Mouse (Mus musculus): ENCODE data around the gene Cfap57. TPM values are rescaled to one million over a fixed set of nuclear protein-coding genes. Genes with fewer than 3 reads are reported as not detected.

Gene Cfap57
- total and polyA plus RNA-seq, 3 experiments: not detected

- Histone ChIP-seq H3K4me1 (ENCODE audit: control insufficient read depth in 1 of 2, insufficient read depth in 2 of 2) (no peaks in the 10 kb centered on the region), H3K9me3 (replicated peaks; ENCODE audit: low read length) (no peaks in the 10 kb centered on the region), H3K9ac (ENCODE audit: insufficient read depth, low read depth) (no peak overlapping the region), H3K4me3 (replicated peaks in 1 of 3; ENCODE audit: low read depth in 2 of 3, low read length in 2 of 3, poor library complexity in 1 of 3) (no peak overlapping the region), H3K27me3 (replicated peaks) (peaks cover 98% of the 10 kb centered on the region), H3K36me3 (replicated peaks in 1 of 2; ENCODE audit: control insufficient read depth in 1 of 2, insufficient read depth in 1 of 2, low read length in 1 of 2) (no peaks in the 10 kb centered on the region), H3K4me2 (ENCODE audit: insufficient read depth, low read depth, poor library complexity, severe bottlenecking) (no peak overlapping the region), H3K27ac (ENCODE audit: insufficient read depth, low read depth) (no peak overlapping the region), H3K79me2 (replicated peaks; ENCODE audit: control insufficient read depth, extremely low read depth, insufficient read depth, poor library complexity, severe bottlenecking) (no peaks in the 10 kb centered on the region)
- no peak for DNase-seq (ENCODE audit: extremely low read depth)
- in situ Hi-C loops (cut with MboI; ENCODE audit: low pct_ligation_motif_present, low pct_unique_long_range_greater_than_20kb, low sequenced_read_pairs): loop anchor here (10.0 kb wide), 1 partner anchor 55 kb away; no protein-coding TSS in a partner anchor
- dilution Hi-C loops (cut with MboI; ENCODE audit: extremely low pct_ligation_motif_present, extremely low pct_unique_long_range_greater_than_20kb, low sequenced_read_pairs): no loop called here
- TF ChIP-seq CHD2 (IDR thresholded peaks at IDR 0.05; ENCODE audit: low read length): no peak
- TF ChIP-seq NELFE (IDR thresholded peaks at IDR 0.05; ENCODE audit: low read depth, low read length): no peak
- TF ChIP-seq PAX5 (IDR thresholded peaks at IDR 0.05; ENCODE audit: low read length): no peak
Observed at GRCm38 (mm10) chr4:118539904-118540303, 80.7 kb downstream of the Cfap57 start.

GRCm38 (mm10) chr4:118537801-118538200 is 82.8 kb downstream of the Cfap57 start:
- no peak for TF ChIP-seq GABPA (IDR thresholded peaks at IDR 0.05; ENCODE audit: insufficient replicate concordance, low read depth, low read length)
- TF ChIP-seq UBTF (IDR thresholded peaks at IDR 0.05; ENCODE audit: low read depth, low read length): no peak
- TF ChIP-seq JUN (IDR thresholded peaks at IDR 0.05; ENCODE audit: insufficient read depth, low read depth, low read length): no peak
- TF ChIP-seq MXI1 (IDR thresholded peaks at IDR 0.05; ENCODE audit: low read depth, low read length): no peak
- no peak for TF ChIP-seq TBP (conservative IDR thresholded peaks at IDR 0.05; ENCODE audit: low read depth, low read length)
- no peak for TF ChIP-seq E2F4 (IDR thresholded peaks at IDR 0.05; ENCODE audit: insufficient replicate concordance, low read depth, low read length)
- no peak for TF ChIP-seq TCF12 (IDR thresholded peaks at IDR 0.05; ENCODE audit: low read depth, low read length)
- no peak for TF ChIP-seq MAFK (IDR thresholded peaks at IDR 0.05; ENCODE audit: insufficient replicate concordance, low read length)
- TF ChIP-seq ZMIZ1 (IDR thresholded peaks at IDR 0.05; ENCODE audit: low read depth, low read length): no peak
- no peak for TF ChIP-seq RAD21 (IDR thresholded peaks at IDR 0.05; ENCODE audit: low read depth, low read length)
- TF ChIP-seq POLR2A (IDR thresholded peaks at IDR 0.05; ENCODE audit: low read depth, low read length): no peak
- TF ChIP-seq KAT2A (IDR thresholded peaks at IDR 0.05; ENCODE audit: insufficient replicate concordance, low read length): no peak
- no peak for TF ChIP-seq MAZ (IDR thresholded peaks at IDR 0.05; ENCODE audit: low read depth, low read length)
- no peak for TF ChIP-seq RCOR1 (conservative IDR thresholded peaks at IDR 0.05; ENCODE audit: low read depth, low read length)
- no peak for TF ChIP-seq ELF1 (IDR thresholded peaks at IDR 0.05; ENCODE audit: low read depth, low read length)
- no peak for TF ChIP-seq MAX (IDR thresholded peaks at IDR 0.05; ENCODE audit: low read length)
- no peak for TF ChIP-seq HCFC1 (IDR thresholded peaks at IDR 0.05; ENCODE audit: low read depth, low read length)
- no peak for TF ChIP-seq IRF4 (IDR thresholded peaks at IDR 0.05; ENCODE audit: low read depth, low read length)
- no peak for TF ChIP-seq BHLHE40 (IDR thresholded peaks at IDR 0.05; ENCODE audit: low read depth, low read length)
- no peak for TF ChIP-seq NELFE (IDR thresholded peaks at IDR 0.05; ENCODE audit: low read depth, low read length)
- dilution Hi-C loops (cut with MboI; ENCODE audit: extremely low pct_ligation_motif_present, extremely low pct_unique_long_range_greater_than_20kb, low sequenced_read_pairs): no loop called here
- in situ Hi-C loops (cut with MboI; ENCODE audit: low pct_ligation_motif_present, low pct_unique_long_range_greater_than_20kb, low sequenced_read_pairs): no loop called here

More at GRCm38 (mm10) chr4:118537801-118538200, 82.8 kb downstream of the Cfap57 start:
- H3K27ac ChIP-seq (ENCODE audit: insufficient read depth, low read depth): no peak overlapping the region
- H3K4me3 ChIP-seq (replicated peaks in 1 of 3; ENCODE audit: low read depth in 2 of 3, low read length in 2 of 3, poor library complexity in 1 of 3): no peak overlapping the region
- no peaks in the 10 kb centered on the region for H3K79me2 ChIP-seq (replicated peaks; ENCODE audit: control insufficient read depth, extremely low read depth, insufficient read depth, poor library complexity, severe bottlenecking)
- no peak overlapping the region for H3K4me2 ChIP-seq (ENCODE audit: insufficient read depth, low read depth, poor library complexity, severe bottlenecking)
- H3K9me3 ChIP-seq (replicated peaks; ENCODE audit: low read length): no peaks in the 10 kb centered on the region
- DNase-seq (ENCODE audit: extremely low read depth): no peak
- no peak overlapping the region for H3K9ac ChIP-seq (ENCODE audit: insufficient read depth, low read depth)
- no peaks in the 10 kb centered on the region for H3K4me1 ChIP-seq (ENCODE audit: control insufficient read depth in 1 of 2, insufficient read depth in 2 of 2)
- H3K36me3 ChIP-seq (replicated peaks in 1 of 2; ENCODE audit: control insufficient read depth in 1 of 2, insufficient read depth in 1 of 2, low read length in 1 of 2): no peaks in the 10 kb centered on the region
- H3K27me3 ChIP-seq (replicated peaks): peaks cover 95% of the 10 kb centered on the region
